Mouse (Mus musculus) kidney, postnatal 0 days (tissue): ENCODE results near the gene Sox2. TPM values are rescaled to one million over a fixed set of nuclear protein-coding genes. Genes with fewer than 3 reads are reported as not detected.

ENCODE experiments used
- ATAC-seq: fragments of 200-750 bp; cut with Nextera tagmentation; replicated peaks from 2 replicates; pipeline ENCODE4 v1.8.0; 2017; ENCODE audit warnings: low read depth, moderate number of reproducible peaks, moderate TSS enrichment, moderate library complexity; ENCODE audit not compliant: low FRiP score
- DNase-seq: peaks from one replicate; pipeline ENCODE4 v3.0.0-alpha.2; 2016; ENCODE audit warnings: low spot score
- H3K27ac ChIP-seq: fragments of 300-500 bp; sonication (generic); 2 replicates; pipeline ENCODE4 v1.5.1; 2014; ENCODE audit warnings: mild to moderate bottlenecking
- H3K27me3 ChIP-seq: fragments of 300-500 bp; sonication (generic); 2 replicates; pipeline ENCODE4 v1.6.1; 2014; ENCODE audit warnings: low read length, mixed read lengths; ENCODE audit not compliant: insufficient read depth
- H3K36me3 ChIP-seq: fragments of 300-500 bp; sonication (generic); 2 replicates; pipeline ENCODE4 v1.6.1; 2014; ENCODE audit warnings: low read length, mixed read lengths; ENCODE audit not compliant: insufficient read depth
- H3K4me1 ChIP-seq: fragments of 300-500 bp; sonication (generic); replicated peaks from 2 replicates; pipeline ENCODE4 v1.6.1; 2014; ENCODE audit warnings: antibody characterized with exemption, low read length, mixed read lengths; ENCODE audit not compliant: insufficient read depth
- H3K4me2 ChIP-seq: fragments of 300-500 bp; sonication (generic); 2 replicates; pipeline ENCODE4 v1.6.1; 2014; ENCODE audit warnings: mild to moderate bottlenecking, low read length, moderate library complexity, mixed read lengths
- H3K4me3 ChIP-seq: fragments of 300-500 bp; sonication (generic); replicated peaks from 2 replicates; pipeline ENCODE4 v1.5.1; 2014; ENCODE audit warnings: low read depth, low read length
- H3K9ac ChIP-seq: fragments of 300-500 bp; sonication (generic); 2 replicates; pipeline ENCODE4 v1.6.1; 2014; ENCODE audit warnings: low read depth, low read length
- H3K9me3 ChIP-seq: fragments of 300-500 bp; sonication (generic); replicated peaks from 2 replicates; pipeline ENCODE4 v1.6.1; 2016; ENCODE audit warnings: low read length, inconsistent platforms, mixed read lengths
- CTCF ChIP-seq: IDR thresholded peaks from 2 replicates; pipeline ENCODE4 v1.5.1; 2016; ENCODE audit warnings: antibody characterized with exemption, low read depth, mild to moderate bottlenecking, moderate library complexity
- WGBS: fragments of 180-500 bp; shearing (Covaris S2); extraction: QIAGEN DNeasy Blood & Tissue Kit; methylation state at CpG from one replicate; pipeline ENCODE4 v1.1.7; 2014; 5-methylcytosine and 5-hydroxymethylcytosine counted together
- polyA plus RNA-seq: library from polyadenylated mRNA; unstranded; fragments of >200 nt; fragmentation: Nextera tagmentation; extraction: Ambion mirVana; gene quantifications from 2 replicates; pipeline ENCODE4 v1.2.1, GENCODE M21; 2015

Sox2 gene
- polyA plus RNA-seq, 1 experiment from 2014 or later = not detected

- H3K4me3 ChIP-seq = no peak overlapping the region
- no peak overlapping the region for H3K9ac ChIP-seq
- H3K27me3 ChIP-seq = peaks cover 91% of the 10 kb centered on the region
- WGBS = 6% methylated on average over 9 of the region's 9 CpGs
- DNase-seq (no peak), ATAC-seq (no peak)
- peaks cover 9% of the 10 kb centered on the region for H3K4me1 ChIP-seq
- no peaks in the 10 kb centered on the region for H3K9me3 ChIP-seq
- no peaks in the 10 kb centered on the region for H3K36me3 ChIP-seq
- H3K4me2 ChIP-seq = no peak overlapping the region
- no peak for TF ChIP-seq CTCF
- no peak overlapping the region for H3K27ac ChIP-seq
Measured at GRCm38 (mm10) chr3:34653977-34654500, 3.8 kb downstream of the Sox2 start.

GRCm38 (mm10) chr3:34654781-34655180 lies 4.6 kb downstream of the Sox2 start:
- Histone ChIP-seq H3K27ac (no peak overlapping the region), H3K4me1 (peaks cover 5% of the 10 kb centered on the region), H3K4me2 (no peak overlapping the region), H3K4me3 (no peak overlapping the region), H3K9ac (no peak overlapping the region), H3K27me3 (peaks cover 92% of the 10 kb centered on the region), H3K36me3 (no peaks in the 10 kb centered on the region), H3K9me3 (no peaks in the 10 kb centered on the region)
- DNase-seq (no peak), ATAC-seq (no peak)
- no peak for TF ChIP-seq CTCF
- 33% methylated on average over 6 of the region's 6 CpGs for WGBS

GRCm38 (mm10) chr3:34655311-34656075 lies 5.3 kb downstream of the Sox2 start:
- no peak overlapping the region for H3K4me2 ChIP-seq
- 13% methylated on average over 11 of the region's 11 CpGs for WGBS
- no peak overlapping the region for H3K4me3 ChIP-seq

DNA sequence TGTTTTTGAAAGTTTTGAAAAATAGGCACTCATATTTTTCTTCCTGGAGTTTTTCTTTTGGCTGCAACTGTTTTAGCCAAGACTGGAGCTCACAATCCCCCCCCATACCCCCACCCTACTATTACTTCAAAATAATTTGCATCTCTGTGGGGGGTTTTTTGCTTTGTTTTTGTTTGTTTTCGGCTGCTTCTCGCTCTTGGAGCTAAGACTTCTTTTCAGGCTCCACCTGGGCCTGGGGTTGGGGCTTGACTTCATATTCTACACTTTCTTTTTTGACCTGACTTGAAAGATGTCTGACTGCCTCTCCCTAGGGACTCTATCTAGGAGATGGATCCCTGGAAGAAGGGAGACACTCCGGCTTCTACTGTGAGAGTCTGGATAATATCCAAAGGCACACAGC lies 5.9 kb downstream of the Sox2 start:
- no peak overlapping the region for H3K4me2 ChIP-seq
- no peak overlapping the region for H3K4me3 ChIP-seq
- no peaks in the 10 kb centered on the region for H3K36me3 ChIP-seq
- no peak overlapping the region for H3K9ac ChIP-seq
- H3K27ac ChIP-seq = no peak overlapping the region
- no peaks in the 10 kb centered on the region for H3K4me1 ChIP-seq
- H3K9me3 ChIP-seq = no peaks in the 10 kb centered on the region
- 6% methylated on average over 3 of the region's 3 CpGs for WGBS
- H3K27me3 ChIP-seq = peaks cover 93% of the 10 kb centered on the region
- no peak for ATAC-seq
- no peak for TF ChIP-seq CTCF
- DNase-seq = no peak

More at GRCm38 (mm10) chr3:34655311-34656075, 5.3 kb downstream of the Sox2 start:
- no peaks in the 10 kb centered on the region for H3K4me1 ChIP-seq
- no peaks in the 10 kb centered on the region for H3K36me3 ChIP-seq
- no peak for TF ChIP-seq CTCF
- ATAC-seq (no peak), DNase-seq (no peak)
- H3K27me3 ChIP-seq = peaks cover 92% of the 10 kb centered on the region
- H3K9ac ChIP-seq = no peak overlapping the region
- no peaks in the 10 kb centered on the region for H3K9me3 ChIP-seq
- no peak overlapping the region for H3K27ac ChIP-seq

GRCm38 (mm10) chr3:34656813-34657700 lies 6.9 kb downstream of the Sox2 start:
- H3K4me3 ChIP-seq = no peak overlapping the region

DNA sequence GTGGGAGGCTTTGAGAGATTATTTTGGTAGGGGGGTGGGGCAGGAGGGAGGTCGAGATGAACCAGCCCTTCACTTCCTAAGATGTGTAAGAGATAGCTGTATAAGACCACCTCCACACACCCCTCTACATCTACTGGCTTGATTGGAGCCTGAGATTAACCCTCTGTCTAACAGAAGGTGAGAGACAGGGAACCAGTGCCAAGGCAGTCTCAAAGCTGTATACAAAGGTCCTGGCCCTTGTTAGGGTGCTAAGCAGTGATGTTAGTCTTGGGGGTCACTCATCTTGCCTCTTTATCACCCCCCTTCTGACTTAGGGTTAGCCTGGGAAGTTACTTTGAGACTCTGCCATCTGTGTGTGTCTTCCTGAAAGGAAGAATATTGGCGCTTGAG lies 7.5 kb downstream of the Sox2 start:
- no peak overlapping the region for H3K9ac ChIP-seq
- DNase-seq (no peak), ATAC-seq (no peak)
- peaks cover 98% of the 10 kb centered on the region for H3K27me3 ChIP-seq
- H3K9me3 ChIP-seq = no peaks in the 10 kb centered on the region
- H3K4me1 ChIP-seq = no peaks in the 10 kb centered on the region
- 15% methylated on average over 2 of the region's 2 CpGs for WGBS
- no peak for TF ChIP-seq CTCF
- H3K36me3 ChIP-seq = no peaks in the 10 kb centered on the region
- no peak overlapping the region for H3K4me2 ChIP-seq
- H3K27ac ChIP-seq = no peak overlapping the region
- no peak overlapping the region for H3K4me3 ChIP-seq

More at GRCm38 (mm10) chr3:34656813-34657700, 6.9 kb downstream of the Sox2 start:
- TF ChIP-seq CTCF = no peak
- Histone ChIP-seq H3K36me3 (no peaks in the 10 kb centered on the region), H3K4me1 (no peaks in the 10 kb centered on the region), H3K9ac (no peak overlapping the region), H3K27ac (no peak overlapping the region), H3K27me3 (peaks cover 98% of the 10 kb centered on the region), H3K4me2 (no peak overlapping the region), H3K9me3 (no peaks in the 10 kb centered on the region)
- 5% methylated on average over 23 of the region's 23 CpGs for WGBS
- DNase-seq = no peak
- ATAC-seq = no peak
